ENCODE assay signal across 8 mouse cellular contexts in the genomic region with DNA sequence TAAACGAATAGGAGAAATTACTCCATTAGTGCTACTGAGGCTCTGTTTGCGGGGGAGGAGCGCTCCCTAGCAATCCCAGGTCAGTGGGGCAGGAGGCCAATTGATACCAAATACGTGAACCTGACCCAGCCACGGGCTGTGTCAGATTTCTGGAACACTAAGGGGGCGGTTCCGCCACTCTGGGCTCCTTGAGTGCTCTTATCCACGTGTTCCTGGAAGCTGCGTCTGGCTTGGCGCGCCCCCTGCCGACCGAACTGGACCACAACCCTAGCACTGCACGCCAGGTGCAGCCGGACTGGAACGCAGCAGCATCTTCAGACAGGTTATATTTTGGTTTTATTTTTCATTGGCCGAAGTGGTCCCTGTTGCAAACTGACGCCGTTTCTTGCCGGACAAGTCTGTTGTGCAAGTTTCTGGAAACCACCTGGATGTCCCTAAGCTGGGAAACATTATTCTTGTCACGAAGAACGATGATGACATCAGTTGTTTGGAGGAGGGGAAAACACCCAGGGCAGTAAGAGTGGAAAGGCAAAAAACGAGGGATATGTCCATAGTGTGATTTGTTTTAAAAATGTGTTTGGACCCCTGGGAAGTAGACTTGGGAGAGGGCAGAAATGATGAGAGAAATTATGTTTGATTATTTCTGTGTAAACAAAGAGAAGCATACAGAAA. TPM values are rescaled to one million over a fixed set of nuclear protein-coding genes. Genes with fewer than 3 reads are reported as not detected.
DNase-seq lines count a peak whose midpoint lies in the region; ATAC-seq and TF ChIP-seq lines count a peak whose summit lies in the region.

No protein-coding gene starts in this region.

- peak; percentile 34 for DNase-seq in adipocyte (ENCODE audit: low spot score)
- peak; percentile 84 for DNase-seq in gastrocnemius, postnatal 10 days
- DNase-seq in induced T-regulatory cell, adult 2 months (ENCODE audit: low read depth): peak; percentile 79
- DNase-seq in left cerebral cortex, adult 8-10 months (ENCODE audit: low spot score in 2 of 2): peak; percentile 68 to 75
- DNase-seq in right cerebral cortex, postnatal 10 days (ENCODE audit: low spot score in 2 of 2): peak; percentile 89 to 90
- peak; percentile 80 for DNase-seq in urinary bladder, postnatal 14 days (ENCODE audit: low spot score)

- peak overlapping the region; percentile 14 for H3K4me3 ChIP-seq in cortical plate, adult 2 months (ENCODE audit: insufficient read depth, low read length)

- peak; percentile 97 for ATAC-seq in megakaryocyte progenitor cell, adult 5-6 weeks (replicated peaks; ENCODE audit: poor library complexity)

- TF ChIP-seq POLR2A in cortical plate, adult 2 months (IDR thresholded peaks at IDR 0.05; ENCODE audit: extremely low read depth, insufficient read depth, low read length): no peak

- TF ChIP-seq CTCF in cortical plate, adult 2 months (IDR thresholded peaks at IDR 0.05; ENCODE audit: extremely low read depth, insufficient read depth, low read length): peak; percentile 86

- H3K27ac ChIP-seq in cortical plate, adult 2 months (ENCODE audit: insufficient read depth, low read length): no peak overlapping the region

- H3K4me1 ChIP-seq in cortical plate, adult 2 months (ENCODE audit: control insufficient read depth, insufficient read depth, low read length): no peaks in the 10 kb centered on the region

RNA-seq across cellular contexts. Expression of gene Sh2d4b, which starts 1.6 kb away (rescaled TPM):
- polyA plus RNA-seq in cortical plate, adult 2 months (2012; rRNA removed): 1.3 and 1.5 TPM in 2 replicates
- under 1 TPM; 0.56 to 0.87 TPM for total RNA-seq in gastrocnemius, postnatal 10 days (2021)
- 1 to 10 TPM; 2.5 to 3.5 (median 3.0) TPM for total RNA-seq in left cerebral cortex, adult 8-10 months (2022)
- total RNA-seq in megakaryocyte progenitor cell, adult 5-6 weeks (2015): 0.17 TPM in 1 of 2 replicates, not detected in the other
- total RNA-seq in megakaryocyte progenitor cell, adult 5-6 weeks (2017): not detected in 2 replicates

Comparison
In these comparisons a context has a peak if more than half of its experiments do, and no peak if none do; other contexts are left out.
1. DNase-seq: peak in every context shown above with its lines; median percentile 90 in right cerebral cortex, postnatal 10 days; 84 in gastrocnemius, postnatal 10 days; 80 in urinary bladder, postnatal 14 days; 79 in induced T-regulatory cell, adult 2 months; 72 in left cerebral cortex, adult 8-10 months; 34 in adipocyte.